Mouse (Mus musculus) CH12.LX (cell line): Measurements from ENCODE around the gene Hspa1l. TPM values are rescaled to one million over a fixed set of nuclear protein-coding genes. Genes with fewer than 3 reads are reported as not detected.

Source experiments
- DNase-seq: peaks from one replicate; pipeline ENCODE4 v3.0.0-alpha.2; 2013; ENCODE audit errors: extremely low read depth
- H3K27ac ChIP-seq: 2 replicates; pipeline ENCODE4 v1.5.1; 2012; ENCODE audit warnings: low read depth, mild to moderate bottlenecking, control low read depth, moderate library complexity; ENCODE audit not compliant: insufficient read depth
- H3K27me3 ChIP-seq: replicated peaks from 2 replicates; pipeline ENCODE3; 2012; ENCODE audit warnings: inconsistent platforms
- H3K36me3 ChIP-seq, 2 experiments: replicated peaks in 1 of 2; 2 replicates each; pipeline versions ENCODE3 to v1.6.1; 2012; ENCODE audit warnings: inconsistent platforms in 1 of 2, low read length in 1 of 2, mild to moderate bottlenecking in 1 of 2, mixed read lengths in 1 of 2, moderate library complexity in 1 of 2; ENCODE audit not compliant: control insufficient read depth in 1 of 2, insufficient read depth in 1 of 2
- H3K4me1 ChIP-seq, 2 experiments: 2 replicates each; pipeline ENCODE4 v1.6.1; 2012; ENCODE audit warnings: inconsistent platforms in 1 of 2, moderate library complexity in 1 of 2; ENCODE audit not compliant: insufficient read depth in 2 of 2, control insufficient read depth in 1 of 2
- H3K4me2 ChIP-seq: 2 replicates; pipeline ENCODE4 v1.6.1; 2012; ENCODE audit warnings: low read depth, mild to moderate bottlenecking, control low read depth; ENCODE audit not compliant: poor library complexity, insufficient read depth, severe bottlenecking
- H3K4me3 ChIP-seq, 3 experiments: fragments of 150-350 bp in 1 of 3; sonication (generic) in 1 of 3; replicated peaks in 1 of 3; 2 replicates each; pipeline versions ENCODE3 to v1.5.1; 2011 to 2012; ENCODE audit warnings: low read depth in 2 of 3, low read length in 2 of 3, mild to moderate bottlenecking in 2 of 3, moderate library complexity in 2 of 3, control low read depth in 1 of 3, improper control_type of control experiment in 1 of 3, inconsistent platforms in 1 of 3, mixed read lengths in 1 of 3; ENCODE audit not compliant: poor library complexity in 1 of 3
- H3K79me2 ChIP-seq: replicated peaks from 2 replicates; pipeline ENCODE4 v1.6.1; 2012; ENCODE audit warnings: mild to moderate bottlenecking, moderate library complexity; ENCODE audit not compliant: control insufficient read depth, poor library complexity, insufficient read depth, severe bottlenecking; ENCODE audit errors: extremely low read depth
- H3K9ac ChIP-seq: 2 replicates; pipeline ENCODE4 v1.6.1; 2012; ENCODE audit warnings: low read depth, mild to moderate bottlenecking, control low read depth, moderate library complexity; ENCODE audit not compliant: insufficient read depth
- H3K9me3 ChIP-seq: replicated peaks from 2 replicates; pipeline ENCODE3; 2012; ENCODE audit warnings: low read length, inconsistent platforms, mixed read lengths
- BHLHE40 ChIP-seq: IDR thresholded peaks from 2 replicates; pipeline ENCODE4 v1.6.1; 2011; ENCODE audit warnings: mild to moderate bottlenecking, low read depth, low read length, improper control_type of control experiment
- CHD1 ChIP-seq: IDR thresholded peaks from 2 replicates; pipeline ENCODE4 v1.6.1; 2012; ENCODE audit warnings: low read depth, low read length, improper control_type of control experiment, inconsistent platforms
- CHD2 ChIP-seq: IDR thresholded peaks from 2 replicates; pipeline ENCODE4 v1.6.1; 2011; ENCODE audit warnings: low read length, improper control_type of control experiment
- ELF1 ChIP-seq: IDR thresholded peaks from 2 replicates; pipeline ENCODE4 v1.6.1; 2014; ENCODE audit warnings: low read depth, mild to moderate bottlenecking, inconsistent platforms, low read length, improper control_type of control experiment
- ETS1 ChIP-seq: conservative IDR thresholded peaks from 2 replicates; pipeline ENCODE4 v1.6.1; 2012; ENCODE audit warnings: low read depth, mild to moderate bottlenecking, inconsistent platforms, low read length, improper control_type of control experiment, moderate library complexity
- GABPA ChIP-seq: IDR thresholded peaks from 2 replicates; pipeline ENCODE4 v1.6.1; 2012; ENCODE audit warnings: low read depth, low read length, improper control_type of control experiment, inconsistent platforms; ENCODE audit not compliant: insufficient replicate concordance
- HCFC1 ChIP-seq: IDR thresholded peaks from 2 replicates; pipeline ENCODE4 v1.6.1; 2012; ENCODE audit warnings: low read depth, mild to moderate bottlenecking, inconsistent platforms, low read length, improper control_type of control experiment
- KAT2A ChIP-seq: IDR thresholded peaks from 2 replicates; pipeline ENCODE4 v1.6.1; 2012; ENCODE audit warnings: low read length, improper control_type of control experiment, inconsistent platforms; ENCODE audit not compliant: insufficient replicate concordance
- MAFK ChIP-seq: IDR thresholded peaks from 2 replicates; pipeline ENCODE4 v1.6.1; 2011; ENCODE audit warnings: low read length, improper control_type of control experiment; ENCODE audit not compliant: insufficient replicate concordance
- MAZ ChIP-seq: IDR thresholded peaks from 2 replicates; pipeline ENCODE4 v1.6.1; 2012; ENCODE audit warnings: low read depth, mild to moderate bottlenecking, inconsistent platforms, low read length, improper control_type of control experiment, moderate library complexity
- NELFE ChIP-seq: IDR thresholded peaks from 2 replicates; pipeline ENCODE4 v1.6.1; 2011; ENCODE audit warnings: low read depth, low read length, improper control_type of control experiment
- NRF1 ChIP-seq: IDR thresholded peaks from 2 replicates; pipeline ENCODE4 v1.6.1; 2014; ENCODE audit warnings: low read depth, mild to moderate bottlenecking, inconsistent platforms, low read length, improper control_type of control experiment, moderate library complexity
- POLR2A ChIP-seq: IDR thresholded peaks from 2 replicates; pipeline ENCODE4 v1.6.1; 2011; ENCODE audit warnings: low read depth, mild to moderate bottlenecking, improper control_type of control experiment, low read length
- POLR2AphosphoS2 ChIP-seq: IDR thresholded peaks from 2 replicates; pipeline ENCODE4 v1.6.1; 2011; ENCODE audit warnings: low read depth, low read length, improper control_type of control experiment
- RAD21 ChIP-seq: IDR thresholded peaks from 2 replicates; pipeline ENCODE4 v1.6.1; 2011; ENCODE audit warnings: low read depth, mild to moderate bottlenecking, low read length, improper control_type of control experiment, moderate library complexity
- SIN3A ChIP-seq: IDR thresholded peaks from 2 replicates; pipeline ENCODE4 v1.6.1; 2012; ENCODE audit warnings: low read length, improper control_type of control experiment, inconsistent platforms
- TBP ChIP-seq: conservative IDR thresholded peaks from 2 replicates; pipeline ENCODE4 v1.6.1; 2011; ENCODE audit warnings: low read depth, low read length, improper control_type of control experiment
- ZKSCAN1 ChIP-seq: IDR thresholded peaks from 2 replicates; pipeline ENCODE4 v1.6.1; 2012; ENCODE audit warnings: low read depth, inconsistent platforms, low read length, improper control_type of control experiment, borderline replicate concordance
- ZNF384 ChIP-seq: IDR thresholded peaks from 2 replicates; pipeline ENCODE4 v1.6.1; 2012; ENCODE audit warnings: low read depth, low read length, improper control_type of control experiment, inconsistent platforms
- dilution Hi-C: fragments of 300-500 bp; cut with MboI; formaldehyde crosslinking; loops from 2 replicates; pipeline ENCODE4 v1.14.3; 2020; ENCODE audit warnings: low sequenced_read_pairs; ENCODE audit not compliant: extremely low pct_unique_long_range_greater_than_20kb, extremely low pct_ligation_motif_present
- in situ Hi-C: fragments of 300-500 bp; cut with MboI; formaldehyde crosslinking; loops from 3 replicates; pipeline ENCODE4 v1.14.3; 2019; ENCODE audit warnings: low sequenced_read_pairs, low pct_ligation_motif_present, low pct_unique_long_range_greater_than_20kb, mixed read lengths
- polyA plus RNA-seq: library from polyadenylated mRNA; unstranded; fragments of >175 nt; gene quantifications from 2 replicates; pipeline ENCODE4 v1.2.1, GENCODE M21; 2012; ENCODE audit warnings: low read depth; ENCODE audit not compliant: insufficient read length
- total RNA-seq, 2 experiments: library from RNA; depleted of rRNA; stranded (reverse); fragments of 300-350 nt in 1 of 2; fragments of >200 nt in 1 of 2; gene quantifications; 2 replicates each; pipeline ENCODE4 v1.2.3; 2012 to 2014

The Hspa1l gene
- total and polyA plus RNA-seq, 3 experiments: 0.30 to 1.4 TPM; not detected in 1

GRCm38 (mm10) chr17:35024261-35024660 is 51.8 kb downstream of the Hspa1l start:
- H3K4me3 ChIP-seq: no peak overlapping the region
- no peak overlapping the region; the same call in 1 of the 2 replicates for H3K4me2 ChIP-seq
- no peaks in the 10 kb centered on the region for H3K9me3 ChIP-seq
- no peaks in the 10 kb centered on the region for H3K27me3 ChIP-seq
- dilution Hi-C loops: no loop called here
- no peak overlapping the region for H3K9ac ChIP-seq
- in situ Hi-C loops: loop anchor here (5.0 to 10.0 kb wide), 2 partner anchors 43 to 91 kb away; partner anchors contain the start of genes Ly6g5b, Ly6g6c and Mpig6b
- H3K4me1 ChIP-seq: peaks cover 14 to 55% of the 10 kb centered on the region in 2 experiments
- TF ChIP-seq BHLHE40: no peak
- no peak for TF ChIP-seq MAZ
- TF ChIP-seq ZNF384: no peak
- TF ChIP-seq CHD2: no peak
- no peak for TF ChIP-seq MAFK
- TF ChIP-seq NRF1: no peak
- no peak for TF ChIP-seq POLR2A
- TF ChIP-seq HCFC1: no peak
- TF ChIP-seq ETS1: no peak
- no peak for TF ChIP-seq NELFE
- no peak for TF ChIP-seq POLR2AphosphoS2
- no peak for TF ChIP-seq ELF1
- TF ChIP-seq TBP: no peak
- no peak for TF ChIP-seq CHD1
- no peak for TF ChIP-seq KAT2A
- no peak for TF ChIP-seq SIN3A
- no peak for TF ChIP-seq GABPA
- no peak overlapping the region for H3K27ac ChIP-seq
- H3K79me2 ChIP-seq: no peaks in the 10 kb centered on the region; the same call in none of the 2 replicates
- H3K36me3 ChIP-seq: peaks cover 4 to 47% of the 10 kb centered on the region in 2 experiments
- DNase-seq: no peak

- H3K27ac ChIP-seq: no peak overlapping the region
- DNase-seq: no peak
- H3K4me2 ChIP-seq: no peak overlapping the region
- H3K27me3 ChIP-seq: no peaks in the 10 kb centered on the region
- dilution Hi-C loops (no loop called here), in situ Hi-C loops (loop anchor here (5.0 to 10.0 kb wide), 2 partner anchors 42 to 90 kb away; partner anchors contain the start of genes Ly6g5b, Ly6g6c and Mpig6b)
- H3K4me1 ChIP-seq: peaks cover 14 to 62% of the 10 kb centered on the region in 2 experiments
- no peak overlapping the region for H3K9ac ChIP-seq
- H3K9me3 ChIP-seq: no peaks in the 10 kb centered on the region
- TF ChIP-seq HCFC1 (no peak), RAD21 (no peak), ZKSCAN1 (no peak), POLR2A (peak; percentile 12; the same call in 1 of the 2 replicates)
- H3K79me2 ChIP-seq: no peaks in the 10 kb centered on the region; the same call in none of the 2 replicates
- no peak overlapping the region for H3K4me3 ChIP-seq
- peaks cover 4 to 48% of the 10 kb centered on the region in 2 experiments for H3K36me3 ChIP-seq
Observed at GRCm38 (mm10) chr17:35024691-35025488, 52.4 kb downstream of the Hspa1l start.
